Mouse (Mus musculus) spleen, postnatal 36 days (tissue): ENCODE measurements around the gene Eif3c.

Experiments used
- DNase-seq, 2 experiments: peaks; one replicate each; pipeline ENCODE4 v3.0.0; 2022; ENCODE audit warnings: low spot score in 2 of 2, mixed read lengths in 1 of 2

The Eif3c gene

GRCm38 (mm10) chr7:126566094-126566765 is at the start of gene Eif3c:
Gene Eif3c (minus strand): TSS chr7:126566411.
- DNase-seq, result peak; percentile 87 to 90

GRCm38 (mm10) chr7:126612736-126613135 is 46.5 kb upstream of the Eif3c start:
- no peak for DNase-seq

- no peak for DNase-seq
These were observed 41.6 kb upstream of the Eif3c start for GRCm38 (mm10) chr7:126607796-126608195.

- no peak for DNase-seq
These were observed 40.9 kb upstream of the Eif3c start for GRCm38 (mm10) chr7:126607064-126607463.

GRCm38 (mm10) chr7:126606611-126607010 is 40.4 kb upstream of the Eif3c start:
- DNase-seq, result no peak

- no peak for DNase-seq
These were observed 36.4 kb upstream of the Eif3c start for GRCm38 (mm10) chr7:126602650-126603049.

GRCm38 (mm10) chr7:126601896-126602295 is 35.7 kb upstream of the Eif3c start:
- no peak for DNase-seq

- DNase-seq, result no peak
These were observed 32.7 kb upstream of the Eif3c start for GRCm38 (mm10) chr7:126598919-126599318.

GRCm38 (mm10) chr7:126596414-126596813 is 30.2 kb upstream of the Eif3c start:
- DNase-seq, result no peak

- no peak for DNase-seq
These were observed 29.7 kb upstream of the Eif3c start for GRCm38 (mm10) chr7:126595890-126596289.

- DNase-seq, result no peak
These were observed 28.8 kb upstream of the Eif3c start, which contains the start of gene Il27 for GRCm38 (mm10) chr7:126594862-126595561. Gene Il27 (minus strand): TSS chr7:126594941.

GRCm38 (mm10) chr7:126587779-126588178 is 21.6 kb upstream of the Eif3c start:
- DNase-seq, result no peak

- no peak for DNase-seq
These were observed 20.6 kb upstream of the Eif3c start for GRCm38 (mm10) chr7:126586839-126587238.

- no peak for DNase-seq
These were observed 19.5 kb upstream of the Eif3c start, which contains the start of gene Cln3 for GRCm38 (mm10) chr7:126585717-126586116. Gene Cln3 (minus strand): TSS chr7:126585817.

- DNase-seq, result peak; percentile 50 to 59
These were observed 18.3 kb upstream of the Eif3c start, which contains the start of gene Apobr for GRCm38 (mm10) chr7:126584506-126584977. Gene Apobr (plus strand): TSS chr7:126584942.

GRCm38 (mm10) chr7:126583761-126584160 is 17.6 kb upstream of the Eif3c start:
- no peak for DNase-seq

GRCm38 (mm10) chr7:126583251-126583709 is 17.1 kb upstream of the Eif3c start:
- DNase-seq, result peak; percentile 82 to 89

- peak in 1 of 2 experiments; percentile 31 for DNase-seq
These were observed 16.5 kb upstream of the Eif3c start for GRCm38 (mm10) chr7:126582759-126583158.

- DNase-seq, result no peak
These were observed 15.4 kb upstream of the Eif3c start for GRCm38 (mm10) chr7:126581661-126582060.

GRCm38 (mm10) chr7:126579172-126579571 is 13.0 kb upstream of the Eif3c start:
- DNase-seq, result no peak

- no peak for DNase-seq
These were observed 10.7 kb upstream of the Eif3c start for GRCm38 (mm10) chr7:126576946-126577345.

GRCm38 (mm10) chr7:126565693-126566092 is 518 bp downstream of the Eif3c start:
- DNase-seq, result no peak

GRCm38 (mm10) chr7:126556635-126557034 is 9.6 kb downstream of the Eif3c start:
- DNase-seq, result no peak
